Mouse (Mus musculus) testis, adult 2 months (tissue): ENCODE data around the gene Ovch2. TPM values are rescaled to one million over a fixed set of nuclear protein-coding genes. Genes with fewer than 3 reads are reported as not detected.

ENCODE experiments used
- H3K27ac ChIP-seq: fragments of 200-500 bp; 2 replicates; pipeline ENCODE4 v1.5.1; 2012; ENCODE audit warnings: low read depth, low read length; ENCODE audit not compliant: control insufficient read depth, insufficient read depth
- H3K27me3 ChIP-seq: fragments of 200-500 bp; 2 replicates; pipeline ENCODE4 v1.6.1; 2012; ENCODE audit warnings: mild to moderate bottlenecking, low read length, moderate library complexity; ENCODE audit not compliant: control insufficient read depth, insufficient read depth
- H3K36me3 ChIP-seq: fragments of 200-500 bp; 2 replicates; pipeline ENCODE4 v1.6.1; 2012; ENCODE audit warnings: mild to moderate bottlenecking, low read length; ENCODE audit not compliant: control insufficient read depth, insufficient read depth
- H3K4me1 ChIP-seq: fragments of 200-500 bp; 2 replicates; pipeline ENCODE4 v1.6.1; 2012; ENCODE audit warnings: low read length; ENCODE audit not compliant: control insufficient read depth, insufficient read depth
- H3K4me3 ChIP-seq: fragments of 200-500 bp; 2 replicates; pipeline ENCODE4 v1.5.1; 2012; ENCODE audit warnings: low read depth, mild to moderate bottlenecking, low read length, moderate library complexity, mixed read lengths; ENCODE audit not compliant: control insufficient read depth
- CTCF ChIP-seq: fragments of 200-500 bp; IDR thresholded peaks from 2 replicates; pipeline ENCODE4 v1.5.1; 2012; ENCODE audit warnings: low read depth, mild to moderate bottlenecking, inconsistent platforms, low read length, moderate library complexity; ENCODE audit not compliant: control insufficient read depth, insufficient read depth, insufficient replicate concordance
- POLR2A ChIP-seq: fragments of 200-500 bp; IDR thresholded peaks from 2 replicates; pipeline ENCODE4 v1.6.1; 2012; ENCODE audit warnings: low read depth, mild to moderate bottlenecking, inconsistent platforms, low read length, moderate library complexity; ENCODE audit not compliant: control insufficient read depth
- polyA plus RNA-seq: library from polyadenylated mRNA; depleted of rRNA; stranded (reverse); fragments of >200 nt; gene quantifications from 2 replicates; pipeline ENCODE4 v1.2.3, GENCODE M21; 2012

The Ovch2 gene
- polyA plus RNA-seq, 1 experiment, result not detected

DNA sequence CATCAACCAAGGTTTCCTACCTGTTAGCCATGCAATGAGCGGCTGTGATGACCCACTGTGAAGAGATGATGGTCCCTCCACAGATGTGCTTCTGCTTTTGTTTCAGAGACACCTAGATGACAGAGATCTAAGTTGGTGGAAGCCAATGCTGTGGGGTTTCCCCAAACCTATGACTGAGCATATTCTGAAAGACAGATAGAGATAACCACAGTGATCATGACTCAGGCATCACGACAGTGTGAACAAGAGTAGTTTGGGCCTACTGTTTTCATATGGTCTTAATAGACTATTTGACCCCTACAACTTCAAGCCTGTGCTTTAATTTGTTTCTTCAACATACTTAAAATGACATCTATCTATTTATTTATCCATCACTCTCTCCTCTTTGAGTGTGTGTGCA, 4.5 kb downstream of the Ovch2 start:
- Histone ChIP-seq H3K27me3 (no peaks in the 10 kb centered on the region), H3K4me3 (no peak overlapping the region), H3K27ac (no peak overlapping the region), H3K36me3 (no peaks in the 10 kb centered on the region), H3K4me1 (no peaks in the 10 kb centered on the region)
- TF ChIP-seq CTCF, result no peak
- no peak for TF ChIP-seq POLR2A

DNA sequence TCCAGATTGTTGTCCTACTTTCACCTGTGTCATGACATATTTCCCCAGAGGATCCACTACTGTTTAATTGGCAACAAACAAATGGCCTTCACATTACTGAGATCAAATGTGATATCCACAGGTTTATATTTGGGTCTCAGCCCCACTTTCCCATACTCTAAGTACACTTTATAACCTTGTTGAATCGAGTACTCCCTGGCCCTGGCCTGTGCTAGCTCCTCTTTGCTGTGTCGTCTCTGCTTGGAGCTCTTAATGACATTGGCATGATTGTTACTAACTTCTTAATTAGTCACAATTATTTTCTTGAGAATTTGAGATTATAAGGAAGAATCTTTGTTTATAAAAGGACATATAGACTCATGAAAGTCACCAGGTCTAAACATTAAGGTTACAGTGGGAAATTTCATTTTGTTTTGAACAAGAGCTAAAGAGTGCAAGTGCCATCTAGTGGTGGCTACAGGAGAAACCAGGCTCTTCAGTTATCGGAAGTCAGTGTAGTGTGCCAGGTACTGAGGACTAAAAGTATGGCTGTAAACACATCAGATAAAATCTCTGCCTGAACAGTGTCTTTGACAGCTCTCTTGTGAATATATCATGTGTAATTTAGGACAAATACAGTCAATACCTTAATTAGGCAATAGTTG, 12.9 kb downstream of the Ovch2 start:
- Histone ChIP-seq H3K4me3 (no peak overlapping the region), H3K36me3 (no peaks in the 10 kb centered on the region), H3K27me3 (no peaks in the 10 kb centered on the region), H3K4me1 (no peaks in the 10 kb centered on the region), H3K27ac (no peak overlapping the region)
- TF ChIP-seq CTCF (no peak), POLR2A (no peak)

DNA sequence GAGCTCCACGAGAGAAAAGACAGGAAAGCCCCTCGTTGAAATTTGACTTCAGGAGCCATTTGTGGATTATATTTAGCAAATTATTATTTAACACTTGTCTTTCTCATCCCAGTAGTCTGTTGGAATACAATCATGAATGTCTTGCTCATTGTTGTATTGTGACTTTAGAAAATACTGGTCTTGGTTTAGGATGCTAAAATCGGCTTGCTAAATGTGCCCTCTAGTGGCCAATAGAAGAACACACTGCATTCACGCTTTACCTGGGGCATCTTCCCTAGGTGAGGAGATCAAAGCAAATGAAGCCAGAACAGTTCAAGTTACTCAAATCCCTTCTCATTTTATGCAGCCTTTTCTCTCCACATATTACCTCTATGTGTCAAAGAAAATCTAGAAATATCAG, 21.4 kb downstream of the Ovch2 start:
- Histone ChIP-seq H3K27me3 (no peaks in the 10 kb centered on the region), H3K4me1 (no peaks in the 10 kb centered on the region), H3K36me3 (no peaks in the 10 kb centered on the region), H3K27ac (no peak overlapping the region), H3K4me3 (no peak overlapping the region)
- TF ChIP-seq POLR2A, result no peak
- TF ChIP-seq CTCF, result peak; percentile 11; the same call in 1 of the 2 replicates

DNA sequence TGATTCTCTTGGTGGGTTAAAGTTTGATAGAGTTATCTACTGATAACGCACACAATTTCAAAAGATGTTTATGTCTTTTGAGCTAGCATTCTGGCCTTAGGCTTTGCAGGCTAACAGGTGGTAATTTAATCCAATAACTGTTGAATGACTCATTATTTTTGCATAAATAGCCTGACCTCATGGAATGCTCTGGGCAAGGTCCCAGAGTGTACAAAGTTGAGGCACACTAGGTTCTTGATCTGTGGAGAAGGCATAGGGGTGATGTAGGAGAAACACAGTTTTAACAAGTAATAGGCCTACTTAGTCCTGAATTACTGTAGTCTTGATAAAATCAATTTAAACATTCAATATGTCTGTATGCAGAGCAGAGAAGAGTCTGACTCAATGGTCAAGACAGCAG, 22.8 kb downstream of the Ovch2 start:
- Histone ChIP-seq H3K4me3 (no peak overlapping the region), H3K27ac (no peak overlapping the region), H3K36me3 (no peaks in the 10 kb centered on the region), H3K4me1 (no peaks in the 10 kb centered on the region), H3K27me3 (no peaks in the 10 kb centered on the region)
- TF ChIP-seq CTCF (no peak), POLR2A (no peak)

DNA sequence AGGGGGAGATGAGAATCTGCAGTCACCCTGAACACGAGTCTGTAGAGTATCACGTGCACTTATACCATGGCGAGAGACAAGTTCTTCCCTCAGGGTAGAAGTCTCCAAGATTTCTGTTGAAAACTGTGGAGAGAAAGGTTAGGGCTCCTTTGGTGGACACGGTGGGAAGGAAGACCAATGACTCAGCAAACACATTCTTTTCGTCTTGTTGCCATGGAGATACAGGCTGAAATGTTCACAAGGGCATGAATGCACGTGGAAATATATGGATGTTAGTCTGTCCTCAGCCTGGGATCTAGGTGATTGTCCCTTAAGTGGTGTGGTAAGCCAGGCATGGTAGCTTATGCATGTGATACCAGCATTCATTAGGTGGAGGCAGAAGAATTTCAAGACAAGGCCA, 30.2 kb downstream of the Ovch2 start:
- H3K4me1 ChIP-seq, result no peaks in the 10 kb centered on the region
- H3K36me3 ChIP-seq, result no peaks in the 10 kb centered on the region
- no peak overlapping the region for H3K27ac ChIP-seq
- no peak for TF ChIP-seq CTCF
- no peak for TF ChIP-seq POLR2A
- H3K4me3 ChIP-seq, result no peak overlapping the region
- no peaks in the 10 kb centered on the region for H3K27me3 ChIP-seq

DNA sequence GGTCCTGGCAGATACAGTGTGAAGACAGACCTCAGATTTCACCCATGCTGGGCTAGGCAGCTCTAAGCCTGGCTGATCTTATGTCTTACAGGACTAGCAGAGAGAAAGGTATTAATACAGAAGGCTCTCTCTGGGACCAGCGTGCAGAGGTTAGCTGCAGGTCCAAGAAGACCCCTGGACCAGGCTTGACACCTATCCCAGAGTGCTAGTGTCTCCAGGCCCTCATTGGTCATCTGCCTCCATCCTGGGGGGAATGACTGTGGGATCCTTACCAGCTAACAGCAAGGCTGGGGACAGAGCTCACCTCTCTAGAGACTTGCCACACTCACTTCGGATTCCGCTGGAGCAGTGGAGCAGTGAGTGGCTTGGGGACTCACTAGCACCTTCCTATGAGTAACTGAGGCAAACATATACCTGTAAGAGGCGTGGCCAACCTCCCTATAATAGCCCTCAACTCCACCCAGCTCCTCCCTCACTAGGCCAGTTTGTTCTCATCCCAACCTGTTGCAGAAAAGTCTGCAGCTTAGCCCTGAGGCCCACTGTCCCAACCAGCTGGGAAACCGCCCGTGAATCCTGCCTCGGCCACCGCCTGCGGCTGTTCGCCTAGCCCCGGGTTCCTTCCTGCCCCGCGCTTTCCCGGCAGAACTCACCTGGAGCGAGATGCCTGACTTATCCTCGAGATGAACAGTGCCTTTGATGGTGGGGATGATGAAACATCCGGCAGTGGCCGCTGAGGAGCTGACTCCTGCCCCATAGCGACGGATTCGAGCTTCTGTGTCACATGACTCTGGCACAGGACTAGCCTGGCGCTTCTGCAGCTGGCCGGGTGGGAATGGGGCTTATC, 43.5 kb downstream of the Ovch2 start, which contains the start of gene Cyb5r2:
Gene Cyb5r2 (minus strand): TSS at position 725 of the 844 bp plus-strand sequence.
- TF ChIP-seq CTCF (no peak), POLR2A (no peak)
- H3K4me1 ChIP-seq, result peaks cover 5% of the 10 kb centered on the region; the same call in 1 of the 2 replicates
- no peaks in the 10 kb centered on the region for H3K36me3 ChIP-seq
- H3K27ac ChIP-seq, result no peak within 1 kb of the TSS
- H3K4me3 ChIP-seq, result peak within 1 kb of the TSS; percentile 69
- H3K27me3 ChIP-seq, result no peaks in the 10 kb centered on the region

DNA sequence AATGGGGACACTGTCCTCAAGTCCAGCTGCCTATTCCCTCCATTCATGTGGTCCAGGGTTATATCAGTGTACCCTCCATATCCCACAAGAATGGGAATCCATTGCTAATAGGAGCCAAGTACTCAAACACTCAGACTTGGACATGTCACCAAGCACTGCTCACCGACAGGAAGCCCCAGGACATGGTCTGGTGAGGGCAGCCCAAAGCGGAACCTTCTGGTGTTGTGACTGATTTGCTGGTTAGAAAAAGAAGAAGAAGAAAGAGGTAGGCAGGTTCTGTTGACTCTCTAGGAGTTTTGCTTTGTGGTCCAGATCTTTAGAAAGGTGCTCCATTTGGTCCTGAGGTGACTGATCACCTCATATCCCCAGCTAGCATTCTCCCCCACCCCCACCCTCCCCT, 44.3 kb downstream of the Ovch2 start:
- Histone ChIP-seq H3K27ac (no peak overlapping the region), H3K27me3 (no peaks in the 10 kb centered on the region), H3K4me3 (no peak overlapping the region), H3K4me1 (peaks cover 5% of the 10 kb centered on the region; the same call in 1 of the 2 replicates), H3K36me3 (no peaks in the 10 kb centered on the region)
- TF ChIP-seq CTCF (no peak), POLR2A (no peak)
